Mouse (Mus musculus): Measurements from ENCODE around the gene Ide.

Gene Ide

GRCm38 (mm10) chr19:37337752-37338151 lies at the start of gene Ide:
Ide (minus strand) TSS chr19:37337852.
- DNase-seq, result no peak

DNA sequence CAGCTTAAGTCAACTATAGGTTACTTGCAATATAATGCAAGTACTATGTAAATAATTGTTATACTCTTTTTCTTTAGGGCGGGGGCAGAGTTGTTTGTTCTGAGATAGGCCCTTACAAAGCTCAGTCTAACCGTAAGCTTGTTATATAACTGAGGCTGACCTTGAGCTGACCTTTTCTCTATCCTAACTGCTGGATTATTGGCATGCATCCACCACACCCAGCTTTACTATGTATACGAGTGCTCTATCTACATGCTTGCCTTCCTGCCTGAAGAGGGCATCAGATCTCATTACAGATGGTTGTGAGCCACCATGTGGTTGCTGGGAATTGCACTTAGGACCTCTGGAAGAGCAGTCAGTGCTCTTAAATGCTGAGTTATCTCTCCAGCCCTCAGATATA lies 48.5 kb upstream of the Ide start:
- no peak for DNase-seq

- no peak for DNase-seq
Measured at GRCm38 (mm10) chr19:37378816-37379215, 41.2 kb upstream of the Ide start.

GRCm38 (mm10) chr19:37377404-37377990 lies 39.8 kb upstream of the Ide start:
- DNase-seq, result no peak

GRCm38 (mm10) chr19:37376841-37377240 lies 39.2 kb upstream of the Ide start:
- DNase-seq, result no peak

GRCm38 (mm10) chr19:37375755-37376615 lies 38.3 kb upstream of the Ide start, which contains the start of gene Kif11:
Kif11 (plus strand) TSS chr19:37376403.
- DNase-seq, result peak; percentile 94 to 97

- DNase-seq, result no peak
Measured at GRCm38 (mm10) chr19:37374941-37375754, 37.5 kb upstream of the Ide start.

- no peak for DNase-seq
Measured at GRCm38 (mm10) chr19:37370356-37370755, 32.7 kb upstream of the Ide start.

DNA sequence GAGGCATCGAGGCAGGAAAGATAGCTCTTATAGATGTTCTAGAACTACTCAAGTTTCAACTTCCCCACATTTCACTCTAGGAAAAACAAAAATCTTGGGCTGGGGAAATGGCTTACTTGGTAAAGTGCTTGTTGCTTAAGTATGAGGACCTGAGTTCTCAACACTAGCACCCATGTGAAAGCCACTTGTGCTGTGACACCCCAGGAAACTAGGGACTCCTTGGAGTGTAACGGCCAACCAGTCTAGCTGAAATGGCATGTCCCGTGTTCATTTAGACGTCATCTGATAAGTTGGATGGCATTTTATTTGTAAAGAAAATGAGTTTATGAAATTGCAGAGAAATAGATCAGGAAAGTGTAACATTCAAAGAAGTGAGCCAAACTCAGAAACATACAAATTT lies 32.3 kb upstream of the Ide start:
- no peak for DNase-seq

GRCm38 (mm10) chr19:37368990-37369389 lies 31.3 kb upstream of the Ide start:
- no peak for DNase-seq

- no peak for DNase-seq
Measured at GRCm38 (mm10) chr19:37363128-37363939, 25.7 kb upstream of the Ide start.

DNA sequence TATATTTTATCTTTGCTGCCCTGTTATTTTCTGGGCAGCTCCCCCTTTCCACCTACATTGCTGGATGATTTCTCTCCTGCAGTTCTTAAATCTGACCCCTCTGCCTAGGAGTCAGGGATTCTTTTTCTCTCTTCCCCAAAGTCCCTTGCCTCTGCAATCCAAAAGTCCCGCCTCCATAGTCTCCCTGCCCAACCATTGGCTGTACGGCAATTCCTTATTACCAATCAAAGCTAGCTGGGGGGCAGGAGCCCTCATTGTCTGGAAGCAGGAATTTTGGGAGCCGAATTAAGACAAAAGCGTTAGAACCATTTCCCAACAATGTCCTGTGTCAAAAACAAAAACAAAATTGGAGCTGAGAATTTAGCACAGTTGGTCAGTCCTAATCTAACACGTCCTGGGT lies 24.9 kb upstream of the Ide start:
- no peak for DNase-seq

GRCm38 (mm10) chr19:37360044-37360443 lies 22.4 kb upstream of the Ide start:
- no peak for DNase-seq

GRCm38 (mm10) chr19:37353331-37353730 lies 15.7 kb upstream of the Ide start:
- DNase-seq, result no peak

DNA sequence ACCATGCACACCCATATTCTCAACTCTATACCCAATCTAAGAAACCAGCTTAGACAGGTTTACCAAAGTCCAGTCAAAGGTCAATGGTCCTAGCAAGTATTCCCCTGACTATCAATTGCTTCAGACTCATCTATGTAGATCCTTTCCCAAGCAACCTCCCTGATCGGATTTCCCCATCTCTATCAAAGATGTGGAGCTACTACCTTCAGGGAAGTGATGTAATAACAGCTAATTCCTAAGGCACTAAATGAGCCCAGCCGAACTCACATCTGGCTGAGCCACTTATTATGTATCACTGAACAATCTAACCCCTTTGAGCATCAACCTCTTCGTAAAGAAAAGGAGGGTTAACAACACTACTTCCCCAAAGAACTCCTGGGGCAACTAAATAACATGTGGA lies 15.1 kb upstream of the Ide start:
- DNase-seq, result no peak

- DNase-seq, result no peak
Measured at GRCm38 (mm10) chr19:37348952-37349351, 11.3 kb upstream of the Ide start.

DNA sequence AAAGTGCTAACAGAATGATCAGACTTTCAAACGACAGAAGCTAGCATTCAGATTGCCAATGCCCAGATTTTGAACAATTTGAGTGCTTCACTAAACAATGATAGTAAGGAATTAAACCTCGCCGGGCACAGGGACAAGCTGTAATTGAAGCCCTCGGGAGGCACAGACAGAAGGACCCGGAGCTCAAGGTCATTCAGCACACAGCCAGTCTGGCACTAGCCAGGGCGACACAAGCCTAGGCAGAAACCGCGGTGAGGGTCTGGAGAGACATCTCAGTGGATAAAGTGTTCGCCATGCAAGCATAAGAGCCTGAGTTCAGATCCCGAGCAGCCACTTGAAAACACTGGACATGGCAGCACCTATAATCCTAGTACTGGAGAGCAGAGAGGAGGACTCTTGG lies 10.7 kb upstream of the Ide start:
- no peak for DNase-seq

GRCm38 (mm10) chr19:37346258-37346657 lies 8.6 kb upstream of the Ide start:
- DNase-seq, result no peak

GRCm38 (mm10) chr19:37343899-37344298 lies 6.2 kb upstream of the Ide start:
- DNase-seq, result no peak

- no peak for DNase-seq
Measured at GRCm38 (mm10) chr19:37340931-37341330, 3.3 kb upstream of the Ide start.

DNA sequence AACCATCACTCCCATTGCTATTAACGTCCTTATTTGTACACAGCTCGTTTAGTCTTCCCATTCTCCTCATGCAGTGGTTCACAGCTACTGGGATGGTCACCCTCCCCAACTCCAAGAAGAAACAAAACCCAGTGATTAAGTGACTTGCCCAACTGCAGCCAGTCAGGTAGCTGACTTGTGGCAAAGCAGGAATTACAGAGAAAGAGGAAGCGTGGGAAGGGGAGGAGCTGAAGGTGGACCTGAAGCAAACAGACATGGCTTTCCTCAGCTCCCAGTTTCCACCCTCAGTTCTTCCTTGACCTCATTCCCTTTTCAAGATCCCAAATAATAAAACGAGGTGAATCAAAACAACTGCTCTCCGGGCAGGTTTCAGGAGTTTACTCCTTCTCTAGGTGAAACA lies 2.8 kb upstream of the Ide start:
- no peak for DNase-seq

DNA sequence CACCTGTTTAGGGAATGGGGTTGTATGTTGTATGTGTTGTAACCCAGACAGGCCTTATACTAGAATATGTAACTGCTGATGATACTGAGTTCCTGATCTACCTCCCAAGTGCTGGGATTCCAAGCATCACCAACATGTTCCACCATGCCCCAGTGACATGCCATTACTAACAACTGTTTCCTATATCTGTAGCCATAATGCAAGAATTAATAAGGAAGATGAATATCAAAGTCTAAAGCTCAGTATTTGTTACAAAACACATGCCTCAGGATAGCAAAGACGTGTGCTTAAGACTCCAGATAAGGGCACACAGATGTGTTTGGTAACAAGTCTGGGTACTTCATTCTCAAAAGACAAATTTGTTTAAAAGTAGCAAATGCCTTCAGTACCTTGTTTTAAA lies 2.3 kb downstream of the Ide start:
- DNase-seq, result no peak

DNA sequence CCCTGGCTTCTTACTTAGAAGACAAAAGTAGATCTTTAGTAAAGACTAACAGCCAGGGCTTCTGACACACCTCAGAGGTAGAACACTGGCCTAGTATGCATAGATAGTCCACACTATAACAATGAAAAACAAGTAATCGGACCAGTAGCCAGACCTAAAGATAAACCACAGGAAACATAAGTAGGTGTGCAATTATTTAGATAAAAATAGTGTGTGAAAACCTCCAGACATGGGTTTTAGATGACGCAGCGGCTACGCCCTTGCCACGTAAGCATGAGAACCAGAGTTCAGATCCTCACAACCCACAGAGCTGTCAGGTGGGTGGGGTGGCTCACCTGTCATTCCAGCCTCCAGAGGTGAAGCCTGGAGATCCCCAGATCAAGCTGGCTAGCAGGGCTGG lies 4.3 kb downstream of the Ide start:
- no peak for DNase-seq
